Mouse (Mus musculus) hindbrain, embryonic 13.5 days (tissue): ENCODE measurements around the gene Gpr61. TPM values are rescaled to one million over a fixed set of nuclear protein-coding genes. Genes with fewer than 3 reads are reported as not detected.

Source experiments
- ATAC-seq: fragments of 200-750 bp; cut with Nextera tagmentation; 2 replicates; pipeline ENCODE4 v1.8.0; 2017; ENCODE audit warnings: moderate TSS enrichment; ENCODE audit not compliant: low FRiP score
- H3K27ac ChIP-seq: fragments of 300-500 bp; sonication (generic); 2 replicates; pipeline ENCODE4 v1.5.1; 2015; ENCODE audit warnings: inconsistent platforms, mild to moderate bottlenecking, moderate library complexity
- H3K27me3 ChIP-seq: fragments of 300-500 bp; sonication (generic); 2 replicates; pipeline ENCODE4 v1.6.1; 2015; ENCODE audit warnings: mild to moderate bottlenecking, inconsistent platforms
- H3K36me3 ChIP-seq: fragments of 300-500 bp; sonication (generic); 2 replicates; pipeline ENCODE4 v1.6.1; 2015; ENCODE audit warnings: mild to moderate bottlenecking, inconsistent platforms
- H3K4me1 ChIP-seq: fragments of 300-500 bp; sonication (generic); replicated peaks from 2 replicates; pipeline ENCODE4 v1.6.1; 2015; ENCODE audit warnings: inconsistent platforms
- H3K4me2 ChIP-seq: fragments of 300-500 bp; sonication (generic); 2 replicates; pipeline ENCODE4 v1.6.1; 2015; ENCODE audit warnings: inconsistent platforms, mild to moderate bottlenecking, moderate library complexity
- H3K4me3 ChIP-seq: fragments of 300-500 bp; sonication (generic); 2 replicates; pipeline ENCODE4 v1.5.1; 2015; ENCODE audit warnings: mild to moderate bottlenecking, inconsistent platforms
- H3K9ac ChIP-seq: fragments of 300-500 bp; sonication (generic); 2 replicates; pipeline ENCODE4 v1.6.1; 2015; ENCODE audit warnings: mild to moderate bottlenecking, inconsistent platforms
- H3K9me3 ChIP-seq: fragments of 300-500 bp; sonication (generic); 2 replicates; pipeline ENCODE4 v1.6.1; 2016; ENCODE audit warnings: inconsistent platforms
- WGBS: fragments of 180-500 bp; shearing (Covaris S2); methylation state at CpG from one replicate; pipeline ENCODE4 v1.1.7; 2015; 5-methylcytosine and 5-hydroxymethylcytosine counted together
- polyA plus RNA-seq: library from polyadenylated mRNA; unstranded; fragments of >200 nt; fragmentation: Nextera tagmentation; extraction: Ambion mirVana; gene quantifications from 2 replicates; pipeline ENCODE4 v1.2.1, GENCODE M21; 2015

Gpr61 gene
- polyA plus RNA-seq, 1 experiment from 2014 or later = 3.0 TPM

GRCm38 (mm10) chr3:108166486-108167211 is 12.0 kb upstream of the Gpr61 start:
- no peaks in the 10 kb centered on the region for H3K9me3 ChIP-seq
- no peak overlapping the region for H3K4me2 ChIP-seq
- H3K9ac ChIP-seq = 0 out of 2 replicates have a peak overlapping the region, but pooled peaks have one; percentile 31
- peak; percentile 63 for ATAC-seq
- no peak overlapping the region for H3K4me3 ChIP-seq
- 0 out of 2 replicates have a peak, but pooled peaks cover 1% of the 10 kb centered on the region for H3K27me3 ChIP-seq
- H3K27ac ChIP-seq = peak overlapping the region; percentile 93
- 3% methylated on average over 9 of the region's 11 CpGs for WGBS
- peaks cover 50% of the 10 kb centered on the region for H3K4me1 ChIP-seq
- no peaks in the 10 kb centered on the region for H3K36me3 ChIP-seq

- Histone ChIP-seq H3K9me3 (no peaks in the 10 kb centered on the region), H3K4me2 (no peak overlapping the region; the same call in 1 of the 2 replicates), H3K4me1 (peaks cover 50% of the 10 kb centered on the region), H3K36me3 (no peaks in the 10 kb centered on the region), H3K27ac (peak overlapping the region; percentile 93), H3K9ac (peak overlapping the region; percentile 51; the same call in 1 of the 2 replicates), H3K4me3 (no peak overlapping the region), H3K27me3 (0 out of 2 replicates have a peak, but pooled peaks cover 5% of the 10 kb centered on the region)
- 14% methylated on average over 10 of the region's 10 CpGs for WGBS
- ATAC-seq = peak; percentile 41
Observed at GRCm38 (mm10) chr3:108165532-108166315, 11.0 kb upstream of the Gpr61 start.

GRCm38 (mm10) chr3:108164807-108165206 is 10.1 kb upstream of the Gpr61 start:
- WGBS = 15% methylated on average over 9 of the region's 9 CpGs
- Histone ChIP-seq H3K4me3 (peak overlapping the region; percentile 22), H3K4me2 (peak overlapping the region; percentile 50), H3K4me1 (peaks cover 50% of the 10 kb centered on the region), H3K9ac (peak overlapping the region; percentile 59; the same call in 1 of the 2 replicates), H3K36me3 (no peaks in the 10 kb centered on the region), H3K27me3 (0 out of 2 replicates have a peak, but pooled peaks cover 5% of the 10 kb centered on the region), H3K9me3 (no peaks in the 10 kb centered on the region), H3K27ac (peak overlapping the region; percentile 93)
- peak; percentile 61 for ATAC-seq

GRCm38 (mm10) chr3:108164091-108164490 is 9.4 kb upstream of the Gpr61 start:
- H3K4me1 ChIP-seq = peaks cover 48% of the 10 kb centered on the region
- WGBS = 72% methylated on average over 5 of the region's 5 CpGs
- no peak overlapping the region for H3K9ac ChIP-seq
- no peak overlapping the region for H3K27ac ChIP-seq
- H3K27me3 ChIP-seq = 0 out of 2 replicates have a peak, but pooled peaks cover 5% of the 10 kb centered on the region
- no peak overlapping the region for H3K4me3 ChIP-seq
- H3K9me3 ChIP-seq = no peaks in the 10 kb centered on the region
- no peak overlapping the region for H3K4me2 ChIP-seq
- H3K36me3 ChIP-seq = no peaks in the 10 kb centered on the region
- no peak for ATAC-seq

GRCm38 (mm10) chr3:108158383-108159037 is 3.8 kb upstream of the Gpr61 start:
- Histone ChIP-seq H3K4me1 (peaks cover 25% of the 10 kb centered on the region), H3K9ac (peak overlapping the region; percentile 36; the same call in 1 of the 2 replicates), H3K9me3 (no peaks in the 10 kb centered on the region), H3K36me3 (no peaks in the 10 kb centered on the region), H3K27me3 (0 out of 2 replicates have a peak, but pooled peaks cover 5% of the 10 kb centered on the region), H3K4me2 (no peak overlapping the region), H3K4me3 (no peak overlapping the region), H3K27ac (peak overlapping the region; percentile 77)
- WGBS = 53% methylated on average over 9 of the region's 9 CpGs
- ATAC-seq = peak; percentile 58

- Histone ChIP-seq H3K9ac (no peak overlapping the region), H3K27me3 (no peaks in the 10 kb centered on the region), H3K27ac (no peak overlapping the region), H3K9me3 (no peaks in the 10 kb centered on the region), H3K4me1 (peaks cover 12% of the 10 kb centered on the region), H3K36me3 (no peaks in the 10 kb centered on the region), H3K4me2 (no peak overlapping the region), H3K4me3 (no peak overlapping the region)
- no peak for ATAC-seq
- WGBS = 94% methylated on average over 3 of the region's 3 CpGs
Observed at GRCm38 (mm10) chr3:108152290-108152689, 2.4 kb downstream of the Gpr61 start.

GRCm38 (mm10) chr3:108147386-108148235 is 7.1 kb downstream of the Gpr61 start:
- H3K4me3 ChIP-seq = no peak overlapping the region
- no peaks in the 10 kb centered on the region for H3K27me3 ChIP-seq
- H3K9me3 ChIP-seq = no peaks in the 10 kb centered on the region
- H3K4me2 ChIP-seq = no peak overlapping the region
- peaks cover 35% of the 10 kb centered on the region for H3K4me1 ChIP-seq
- 70% methylated on average over 11 of the region's 11 CpGs for WGBS
- no peak overlapping the region for H3K9ac ChIP-seq
- no peaks in the 10 kb centered on the region for H3K36me3 ChIP-seq
- no peak overlapping the region for H3K27ac ChIP-seq
- 0 out of 2 replicates have a peak, but pooled peaks have one; percentile 41 for ATAC-seq

- H3K9ac ChIP-seq = peak overlapping the region; percentile 98
- H3K27ac ChIP-seq = peak overlapping the region; percentile 97; the same call in 1 of the 2 replicates
- peak overlapping the region; percentile 98 for H3K4me3 ChIP-seq
- 63% methylated on average over 5 of the region's 5 CpGs for WGBS
- no peaks in the 10 kb centered on the region for H3K27me3 ChIP-seq
- peaks cover 38% of the 10 kb centered on the region for H3K4me1 ChIP-seq
- no peak for ATAC-seq
- no peaks in the 10 kb centered on the region for H3K9me3 ChIP-seq
- peak overlapping the region; percentile 86 for H3K4me2 ChIP-seq
- no peaks in the 10 kb centered on the region for H3K36me3 ChIP-seq
Observed at GRCm38 (mm10) chr3:108146671-108147070, 8.0 kb downstream of the Gpr61 start.

- ATAC-seq = peak; percentile 95
- 0 out of 2 replicates have a peak, but pooled peaks cover 2% of the 10 kb centered on the region for H3K36me3 ChIP-seq
- peaks cover 38% of the 10 kb centered on the region for H3K4me1 ChIP-seq
- no peaks in the 10 kb centered on the region for H3K27me3 ChIP-seq
- peak within 1 kb of the TSS; percentile 98 for H3K9ac ChIP-seq
- peak within 1 kb of the TSS; percentile 98 for H3K4me3 ChIP-seq
- peak within 1 kb of the TSS; percentile 86 for H3K4me2 ChIP-seq
- H3K9me3 ChIP-seq = no peaks in the 10 kb centered on the region
- H3K27ac ChIP-seq = peak within 1 kb of the TSS; percentile 97
- under 1% methylated on average over 63 of the region's 63 CpGs for WGBS
Observed at GRCm38 (mm10) chr3:108145534-108146445, 8.9 kb downstream of the Gpr61 start, which contains the start of gene Gnai3. Gene Gnai3 (minus strand): TSS chr3:108146146.

- H3K9me3 ChIP-seq = no peaks in the 10 kb centered on the region
- H3K4me1 ChIP-seq = peaks cover 39% of the 10 kb centered on the region
- H3K4me2 ChIP-seq = no peak overlapping the region
- peaks cover 15% of the 10 kb centered on the region for H3K36me3 ChIP-seq
- H3K4me3 ChIP-seq = no peak overlapping the region
- H3K27me3 ChIP-seq = no peaks in the 10 kb centered on the region
- no peak overlapping the region for H3K27ac ChIP-seq
- 80% methylated on average over 4 of the region's 4 CpGs for WGBS
- no peak for ATAC-seq
- H3K9ac ChIP-seq = no peak overlapping the region
Observed at GRCm38 (mm10) chr3:108140786-108141185, 13.9 kb downstream of the Gpr61 start.
